Mouse (Mus musculus) adrenal gland, adult 2 months (tissue): Measurements from ENCODE around the gene Tubb5. TPM values are rescaled to one million over a fixed set of nuclear protein-coding genes. Genes with fewer than 3 reads are reported as not detected.

Source experiments
- DNase-seq: peaks from one replicate; pipeline ENCODE4 v3.0.0; 2021
- polyA plus RNA-seq: library from polyadenylated mRNA; depleted of rRNA; stranded (reverse); fragments of >200 nt; gene quantifications from 2 replicates; pipeline ENCODE4 v1.2.3, GENCODE M21; 2012
- total RNA-seq, 2 experiments: library from RNA; stranded (reverse); gene quantifications; 2 replicates each; pipeline ENCODE4 v1.2.3; 2021

Tubb5 gene
- total and polyA plus RNA-seq, 3 experiments = 152 to 198 (median 156) TPM

GRCm38 (mm10) chr17:35829737-35830136 is 8.4 kb downstream of the Tubb5 start:
- peak; percentile 92 for DNase-seq

DNA sequence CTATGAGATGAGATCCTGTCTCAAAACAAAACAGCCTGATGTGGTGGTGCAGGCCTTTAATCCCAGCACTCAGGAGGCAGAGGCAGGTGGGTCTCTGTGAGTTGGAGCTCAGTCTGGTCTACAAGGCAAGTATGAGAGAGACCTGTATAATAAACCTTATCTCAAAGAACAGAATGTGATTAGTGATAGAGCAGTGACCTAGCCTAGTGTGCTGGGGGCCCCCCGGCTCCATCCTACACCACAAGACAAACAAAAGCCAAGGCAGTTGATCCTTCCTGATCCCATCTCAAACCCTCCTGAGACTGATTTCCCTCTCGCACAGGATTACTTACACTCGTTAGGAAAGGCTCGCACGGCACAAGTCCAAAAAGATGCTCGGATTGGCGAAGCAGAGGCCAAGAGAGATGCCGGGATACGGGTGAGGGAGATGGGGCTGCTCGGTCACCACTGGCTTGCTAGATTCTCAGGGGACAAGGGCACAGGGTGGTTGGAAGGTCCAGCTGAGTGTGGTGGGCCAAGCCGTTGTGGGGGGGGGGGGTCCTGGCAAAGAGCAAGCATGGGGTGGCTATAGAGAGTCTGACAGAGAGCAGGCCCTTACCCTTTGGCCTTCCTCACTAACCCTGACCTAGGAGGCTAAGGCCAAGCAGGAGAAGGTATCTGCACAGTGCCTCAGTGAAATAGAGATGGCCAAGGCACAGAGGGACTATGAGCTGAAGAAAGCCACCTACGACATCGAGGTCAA is 12.8 kb downstream of the Tubb5 start:
- DNase-seq = no peak

GRCm38 (mm10) chr17:35824402-35824801 is 13.7 kb downstream of the Tubb5 start:
- peak; percentile 55 for DNase-seq

DNA sequence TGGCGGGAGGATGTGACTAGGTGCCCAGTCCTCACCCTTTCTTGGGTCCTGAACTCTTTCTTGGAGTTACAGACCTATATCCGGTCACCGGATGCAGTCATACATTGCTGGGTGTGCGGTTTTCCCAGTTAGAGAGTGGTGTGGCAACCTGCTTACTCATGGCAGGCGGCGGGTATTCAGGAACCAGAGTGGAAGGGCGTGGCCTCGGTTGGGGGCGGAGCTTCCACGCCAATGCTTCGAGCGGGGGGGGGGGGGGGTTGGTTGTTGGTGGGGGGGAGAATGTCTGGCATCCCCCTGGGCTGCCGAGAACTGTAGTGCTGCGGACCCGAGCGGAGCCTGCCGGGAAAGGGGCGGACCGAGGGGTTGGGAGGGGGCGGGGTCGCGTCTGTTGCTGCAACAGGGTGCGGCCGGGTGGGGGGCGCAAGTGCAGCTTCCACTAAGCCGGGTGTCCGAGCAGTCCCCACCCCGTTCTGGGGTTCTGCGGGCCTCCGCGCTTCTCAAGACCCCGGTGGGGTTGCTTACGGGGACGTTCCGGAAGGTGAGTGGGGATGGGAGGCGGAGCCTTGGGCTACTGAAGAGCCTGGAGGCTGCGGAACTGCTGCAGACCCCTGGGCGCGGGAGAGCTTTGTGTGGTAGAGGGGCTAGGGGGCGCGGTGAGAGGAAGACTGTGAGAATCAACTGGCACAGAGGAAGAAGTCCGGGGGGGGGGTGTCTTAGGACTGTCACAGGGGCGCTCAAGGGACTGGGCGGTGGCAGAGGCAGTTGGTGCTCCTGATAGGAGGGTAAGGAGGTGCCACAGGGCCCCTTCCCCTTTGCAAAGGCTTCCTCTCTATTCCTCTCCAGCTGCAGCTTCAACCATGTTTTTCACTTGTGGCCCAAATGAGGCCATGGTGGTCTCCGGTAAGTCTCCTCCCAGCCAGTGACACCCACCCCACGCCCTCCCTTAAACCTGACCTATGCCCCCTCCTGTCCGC is 14.9 kb downstream of the Tubb5 start, which contains the start of gene Flot1:
Gene Flot1 (plus strand): TSS at position 267 of the 974 bp plus-strand sequence.
- DNase-seq = peak; percentile 91

DNA sequence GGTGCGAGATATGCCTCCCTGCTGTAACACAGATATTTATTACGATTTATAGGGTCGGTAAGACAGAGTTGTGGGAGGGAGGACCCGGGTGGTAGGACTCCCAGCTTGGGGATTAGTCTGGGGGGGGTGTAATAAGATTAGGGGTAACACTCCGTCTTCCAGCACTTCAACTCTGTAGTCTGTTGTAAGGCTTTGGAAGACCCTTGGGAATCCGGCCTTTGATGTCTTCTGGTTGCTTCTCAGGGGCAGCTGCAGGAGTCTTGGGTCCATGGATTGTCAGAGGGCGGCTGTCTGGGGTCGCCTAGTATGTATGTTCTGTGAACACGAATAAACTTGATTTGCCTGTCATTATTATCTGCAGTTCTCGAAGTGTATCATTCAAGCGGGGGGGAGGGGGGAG is 15.5 kb downstream of the Tubb5 start:
- no peak for DNase-seq

- peak; percentile 91 for DNase-seq
Observed at GRCm38 (mm10) chr17:35821439-35822430, 16.4 kb downstream of the Tubb5 start, which contains the start of gene Ier3. Gene Ier3, plus strand, starts transcription at chr17:35821684.

DNA sequence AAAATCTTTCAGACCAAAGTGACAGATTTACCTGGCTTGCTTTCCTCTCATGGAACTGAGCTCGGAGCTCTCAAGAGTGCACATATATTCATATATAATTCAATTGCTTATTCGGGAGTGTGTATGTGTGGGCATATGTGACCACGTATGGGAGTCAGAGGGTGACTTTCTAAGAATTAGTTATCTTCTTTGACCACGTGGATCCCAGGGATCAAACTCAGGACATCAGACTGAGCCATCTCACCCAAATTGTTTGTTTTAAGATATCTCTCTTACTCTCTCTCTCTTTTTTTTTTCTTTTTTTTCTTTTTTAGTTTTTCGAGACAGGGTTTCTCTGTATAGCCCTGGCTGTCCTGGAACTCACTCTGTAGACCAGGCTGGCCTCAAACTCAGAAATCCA is 18.0 kb downstream of the Tubb5 start:
- no peak for DNase-seq

DNA sequence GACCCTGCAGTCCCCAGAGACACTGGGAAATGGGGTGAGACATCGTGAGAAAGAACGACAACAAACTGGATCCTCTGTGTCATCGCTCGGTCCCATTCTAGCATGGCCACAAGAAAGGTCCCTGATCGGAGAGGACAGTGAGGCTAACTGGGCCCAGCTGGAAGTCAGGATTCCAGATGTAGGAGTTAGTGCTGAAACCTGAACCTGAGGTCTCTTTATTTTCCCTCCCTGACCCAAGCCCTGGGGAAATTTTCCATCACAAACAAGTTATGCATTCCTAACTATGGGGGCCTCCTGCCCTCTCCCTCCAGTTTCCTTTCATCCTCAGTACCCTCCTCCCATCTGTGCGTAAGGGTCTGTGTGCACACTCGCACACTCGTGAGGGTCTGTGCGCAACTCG is 20.9 kb downstream of the Tubb5 start:
- DNase-seq = no peak

DNA sequence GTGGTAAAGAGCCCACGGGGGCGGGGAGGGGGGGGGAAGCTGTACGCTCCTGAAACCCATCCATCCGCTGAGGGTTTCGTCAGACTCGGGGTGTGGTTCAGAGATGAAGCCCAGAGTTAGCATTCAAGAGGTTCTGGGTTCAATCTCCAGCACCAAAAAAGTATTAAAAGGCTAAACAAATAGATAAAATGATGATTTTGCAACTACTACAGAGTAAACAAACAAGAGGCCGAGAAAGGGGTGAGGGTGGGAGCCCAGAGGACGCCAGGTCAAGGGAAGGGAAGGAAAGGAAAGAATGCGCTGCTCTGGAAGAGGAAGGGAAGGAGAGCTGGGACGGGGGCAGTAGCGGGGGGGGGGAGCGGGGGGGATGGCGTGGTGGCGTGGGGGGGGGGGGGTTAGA is 21.4 kb downstream of the Tubb5 start:
- no peak for DNase-seq

- no peak for DNase-seq
Observed at GRCm38 (mm10) chr17:35815836-35816235, 22.3 kb downstream of the Tubb5 start.

DNA sequence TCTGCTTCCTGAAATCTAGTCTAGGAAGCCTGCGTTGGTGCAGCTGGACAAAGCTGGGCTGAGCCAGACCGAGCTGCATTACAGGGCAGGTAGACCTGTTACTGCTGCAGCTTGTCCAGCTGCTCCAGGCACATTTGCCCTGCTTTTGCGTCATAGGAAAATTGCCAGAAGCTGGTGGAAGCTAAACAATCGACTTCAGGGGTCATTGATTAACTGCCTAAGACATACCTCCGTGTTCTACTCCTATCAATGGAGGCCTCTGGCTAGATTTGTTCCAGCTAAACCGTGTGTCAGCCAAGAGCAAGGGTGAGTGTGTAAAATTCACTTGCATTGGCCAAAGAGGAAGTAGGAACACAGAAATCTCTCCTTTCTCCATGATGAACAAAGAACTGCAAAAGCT is 23.4 kb downstream of the Tubb5 start:
- no peak for DNase-seq

DNA sequence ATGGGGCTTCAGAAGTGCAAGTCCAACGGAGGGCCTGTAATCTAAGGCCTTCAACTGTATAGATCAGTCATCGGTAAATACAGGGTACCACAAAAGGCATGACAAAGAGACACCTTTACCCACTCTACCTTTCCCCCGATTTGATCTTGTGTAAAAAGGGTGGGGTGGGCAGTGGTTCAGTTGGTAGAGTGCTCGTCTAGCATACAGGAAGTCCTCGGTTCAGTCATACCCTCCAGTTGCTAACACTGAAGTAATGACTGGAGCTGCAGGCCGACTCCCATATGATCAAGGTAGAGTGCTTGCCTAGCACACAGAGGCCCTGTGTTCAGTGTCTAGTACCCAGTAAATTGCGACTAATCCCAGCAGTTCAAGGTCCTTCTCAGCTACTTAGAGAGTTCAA is 24.5 kb downstream of the Tubb5 start:
- peak; percentile 45 for DNase-seq

DNA sequence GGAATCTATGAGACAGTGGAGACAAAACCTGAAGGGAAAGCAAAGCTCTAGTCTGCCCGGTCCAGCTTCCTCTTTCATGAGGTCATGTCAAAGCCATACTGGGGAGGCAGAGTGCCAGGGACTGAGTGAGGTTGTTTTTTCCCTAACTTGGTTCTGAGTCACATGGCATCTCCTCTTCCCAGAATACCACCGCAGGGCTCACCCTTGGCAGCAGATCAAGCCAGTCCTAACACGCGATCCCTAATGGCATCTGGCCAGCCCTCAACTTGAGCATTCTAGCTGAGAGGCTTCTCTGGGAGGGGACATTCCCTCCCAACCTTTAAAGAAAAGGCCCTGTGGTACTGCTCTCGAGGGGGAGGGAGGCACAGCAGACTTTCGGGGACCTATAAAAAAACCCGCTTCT is 24.9 kb downstream of the Tubb5 start:
- peak; percentile 95 for DNase-seq

DNA sequence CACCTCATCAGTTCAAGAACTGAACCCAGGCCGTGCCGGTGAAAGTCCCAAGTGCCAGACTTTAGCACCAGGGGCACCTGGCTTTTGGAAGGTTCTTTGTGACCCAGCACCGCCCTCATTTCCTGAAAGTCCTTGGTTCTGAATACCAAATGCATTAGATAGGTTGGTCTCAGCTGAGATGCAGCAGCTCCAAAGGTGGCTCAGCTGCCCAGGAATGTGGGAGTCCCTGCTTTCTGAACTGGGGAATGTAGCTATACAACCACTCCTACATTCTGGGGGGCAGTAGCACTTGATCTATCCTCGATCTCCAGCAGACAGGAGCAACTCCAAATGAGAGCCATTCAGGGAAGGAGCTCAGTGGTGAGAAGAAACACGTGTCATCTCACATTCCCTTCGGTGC is 25.4 kb downstream of the Tubb5 start:
- DNase-seq = no peak

DNA sequence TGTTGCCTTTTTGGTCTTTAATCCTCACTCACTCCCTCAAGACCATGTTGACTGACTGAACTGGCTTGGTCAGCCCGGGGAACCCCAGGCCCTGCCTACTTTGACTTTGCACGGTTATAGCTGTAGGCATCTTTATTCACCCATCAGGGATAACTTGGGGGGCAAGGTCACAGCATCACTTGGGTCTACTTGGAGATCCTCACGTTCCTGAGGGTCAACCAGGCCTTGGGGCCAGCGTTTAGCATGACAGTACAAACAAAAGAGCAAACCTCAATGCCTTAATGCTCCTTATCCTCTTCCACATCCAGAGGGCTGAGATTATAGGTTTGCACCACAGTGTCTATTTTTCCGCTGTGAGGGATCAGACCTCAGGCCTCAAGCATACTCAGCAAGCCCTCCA is 25.8 kb downstream of the Tubb5 start:
- DNase-seq = no peak

DNA sequence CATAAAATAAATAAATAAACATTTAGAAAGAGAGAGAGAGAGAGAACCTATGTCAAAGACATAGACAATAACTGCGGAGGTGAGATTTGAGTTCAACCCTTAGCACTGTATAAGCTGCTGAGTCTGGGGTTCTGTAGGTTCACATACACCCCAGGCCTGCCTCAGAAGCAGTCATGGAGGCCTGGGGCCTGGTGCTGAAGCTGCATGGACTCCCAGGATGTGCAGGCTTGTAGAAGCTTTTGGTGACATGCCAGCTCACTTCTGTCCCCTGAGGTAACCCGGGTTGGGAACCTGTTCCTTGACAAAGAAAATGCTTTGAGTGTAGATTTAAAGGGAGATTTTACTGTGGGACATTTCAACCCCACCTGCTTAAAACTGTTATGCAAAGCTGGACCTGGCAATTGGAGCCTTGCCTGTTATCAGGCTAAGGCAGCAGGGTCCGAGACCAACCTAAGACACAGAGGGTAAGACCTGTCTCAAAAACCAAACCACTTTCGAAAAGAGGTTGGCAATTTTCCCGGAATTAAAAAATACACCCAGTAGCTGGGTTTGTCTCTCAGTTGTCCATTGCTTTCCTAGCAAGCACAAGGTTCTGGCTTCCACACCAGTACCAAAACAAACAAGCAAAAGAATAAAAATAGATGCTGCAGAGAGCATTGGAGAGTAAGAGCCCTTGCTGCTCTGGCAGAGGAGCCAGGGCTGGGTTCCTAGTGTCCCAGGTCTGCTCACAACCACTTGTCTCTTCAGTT is 27.0 kb downstream of the Tubb5 start:
- no peak for DNase-seq

DNA sequence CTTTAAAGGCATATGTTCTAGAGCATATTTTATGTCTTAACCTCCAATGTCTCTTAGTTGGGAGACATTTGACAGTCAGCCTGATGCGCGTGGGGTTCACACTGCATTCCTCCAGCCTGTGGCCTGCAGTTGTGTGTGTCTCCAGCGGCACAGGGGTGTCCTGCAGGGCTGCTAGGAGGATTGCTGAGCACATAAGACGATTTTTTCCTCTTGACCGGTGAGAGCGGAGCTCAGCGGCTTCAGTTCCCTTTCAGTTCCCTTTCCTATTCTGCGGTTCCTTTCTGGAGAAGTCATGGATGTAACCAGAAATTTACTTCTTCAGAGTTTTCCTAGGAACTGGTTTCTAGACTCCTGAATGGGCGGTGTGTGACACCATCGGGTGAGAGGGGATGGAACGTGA is 28.7 kb downstream of the Tubb5 start:
- no peak for DNase-seq

- peak; percentile 83 for DNase-seq
Observed at GRCm38 (mm10) chr17:35808073-35808472, 30.0 kb downstream of the Tubb5 start.

DNA sequence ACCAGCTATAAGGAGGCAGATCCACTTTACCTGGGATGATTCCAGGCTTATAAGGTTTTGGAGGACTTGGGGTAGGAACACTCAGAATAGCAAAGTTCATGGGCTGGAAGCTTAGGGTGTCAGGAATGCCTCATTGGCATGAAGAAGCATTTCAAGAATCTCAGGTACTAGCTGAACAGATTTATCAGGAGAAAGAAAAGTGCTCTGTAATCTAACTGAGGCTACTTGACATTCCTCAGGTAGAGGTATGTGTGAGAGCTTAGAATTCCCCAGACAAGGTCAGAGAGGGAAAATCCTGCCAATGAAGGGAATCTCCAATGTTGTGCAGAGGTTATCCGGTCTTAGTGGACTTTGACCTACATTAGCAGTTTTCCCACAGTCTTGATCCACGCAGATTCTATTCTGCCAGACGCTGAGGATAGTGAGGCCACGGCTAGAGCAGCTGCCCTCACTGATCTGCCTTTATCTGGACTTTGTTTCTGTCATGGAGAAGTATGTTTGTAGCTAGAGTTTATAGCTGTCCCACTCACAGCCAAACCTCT is 34.2 kb downstream of the Tubb5 start:
- no peak for DNase-seq

DNA sequence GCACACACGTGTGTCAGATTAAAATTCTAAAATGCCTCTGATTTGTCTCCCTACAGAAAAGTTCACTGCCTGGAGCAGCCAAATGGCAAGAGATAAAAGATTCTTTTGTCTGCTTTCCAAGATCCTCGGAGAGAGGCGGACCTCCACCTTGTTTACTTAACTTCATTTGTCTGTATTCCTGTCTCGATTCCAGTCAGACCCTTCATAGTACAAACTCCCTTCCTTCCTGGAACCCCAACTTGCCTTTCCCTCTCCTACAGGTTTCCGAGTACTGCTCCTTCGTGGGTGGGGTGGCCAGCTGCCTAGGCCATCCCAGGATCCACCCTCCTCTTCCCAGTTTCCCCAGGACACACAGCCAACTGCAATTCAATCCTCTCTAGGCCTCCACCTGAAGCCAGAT is 35.1 kb downstream of the Tubb5 start:
- DNase-seq = peak; percentile 45

GRCm38 (mm10) chr17:35800905-35801304 is 37.2 kb downstream of the Tubb5 start:
- DNase-seq = no peak
